Mouse (Mus musculus) retina, adult 2 months (tissue): ENCODE measurements around the gene Prrg3.
"Not testable (repeated sequence)": the region's sequence is repeated elsewhere in the genome, so short reads cannot be mapped to it uniquely, and the experiment has no call there.

ENCODE experiments used
- DNase-seq: peaks from one replicate; pipeline ENCODE4 v3.0.0-alpha.2; 2012; ENCODE audit warnings: low read depth, low spot score

Prrg3 gene

GRCm38 (mm10) chrX:71962073-71963051, at the start of gene Prrg3:
TSS of gene Prrg3 (plus strand) at chrX:71962624.
- DNase-seq, result no peak

- DNase-seq, result peak; percentile 6
Observed at GRCm38 (mm10) chrX:71946631-71947030, 15.8 kb upstream of the Prrg3 start.

DNA sequence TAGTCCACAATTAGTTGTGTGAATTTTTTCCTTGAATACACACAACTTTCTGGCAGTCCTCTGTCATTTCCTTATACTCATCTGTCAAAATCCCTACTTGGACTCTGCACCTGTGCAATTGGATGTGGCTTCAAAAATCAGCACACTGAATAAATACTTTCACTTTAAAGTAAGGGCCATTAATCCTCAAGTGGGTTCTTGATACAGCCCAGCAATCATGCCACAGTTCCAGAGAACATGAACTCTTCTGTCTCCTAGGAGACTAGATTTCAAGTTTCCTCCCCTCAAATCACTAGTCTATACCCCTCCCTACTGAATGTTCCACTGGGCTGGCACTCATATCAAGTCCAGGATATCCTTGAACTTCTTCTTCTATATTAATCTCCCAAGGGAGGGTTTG, 4.1 kb upstream of the Prrg3 start:
- no peak for DNase-seq

DNA sequence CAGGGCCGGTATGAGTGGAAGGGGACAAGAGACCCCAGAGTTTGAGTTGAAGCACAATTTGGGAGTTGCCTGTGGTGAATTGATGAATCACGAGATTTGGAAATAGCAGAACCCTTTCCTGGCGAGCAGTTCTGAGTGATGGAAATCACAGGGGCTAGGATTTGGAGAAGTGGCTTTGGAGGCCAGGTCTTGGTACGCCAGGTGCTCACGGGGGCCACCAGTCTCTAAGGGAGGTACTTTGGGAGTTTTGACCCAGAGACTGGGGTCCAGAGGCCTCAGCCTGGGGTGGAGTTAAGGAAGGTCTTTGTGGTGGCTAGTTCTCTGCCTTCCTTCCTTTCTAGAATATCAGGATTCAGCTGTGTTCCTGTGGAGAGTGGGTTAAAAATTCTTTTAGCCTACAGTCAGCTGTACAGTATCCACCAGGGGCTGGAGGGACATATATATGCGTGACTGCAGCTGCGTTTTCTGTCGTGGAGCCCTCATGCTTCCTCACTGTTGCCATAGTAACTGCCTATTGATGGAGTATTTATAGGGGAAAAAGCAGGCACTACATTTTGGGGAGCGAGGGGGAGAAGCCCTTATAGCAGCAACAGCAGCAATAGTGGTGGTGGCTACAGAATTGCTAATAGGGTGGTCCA, 970 bp downstream of the Prrg3 start:
- no peak for DNase-seq

DNA sequence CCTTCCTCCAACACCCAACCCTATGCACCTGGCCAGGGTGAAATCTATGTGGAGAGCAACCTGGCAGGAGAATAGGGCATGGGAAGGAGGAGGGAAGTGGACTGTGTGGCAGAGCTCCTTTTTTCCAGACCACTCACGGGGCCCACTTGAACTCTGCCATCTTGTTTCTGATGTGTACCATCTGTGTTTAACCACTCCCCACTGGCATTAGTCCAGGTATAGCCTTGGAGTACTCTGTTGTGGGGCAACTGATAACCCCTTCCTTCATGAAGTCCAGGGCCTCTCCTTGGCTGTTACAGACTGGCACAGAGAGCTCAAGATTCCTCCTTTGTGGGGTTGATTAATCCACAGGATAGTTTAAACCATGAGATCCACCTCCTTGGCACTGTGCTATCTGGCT, 5.8 kb downstream of the Prrg3 start:
- DNase-seq, result no peak

GRCm38 (mm10) chrX:71968816-71969215, 6.4 kb downstream of the Prrg3 start:
- no peak for DNase-seq

GRCm38 (mm10) chrX:71971325-71971724, 8.9 kb downstream of the Prrg3 start:
- DNase-seq, result no peak

- no peak for DNase-seq
Observed at GRCm38 (mm10) chrX:71972686-71973085, 10.3 kb downstream of the Prrg3 start, which contains the start of gene Fate1. TSS of gene Fate1 (plus strand) at chrX:71972986.

- DNase-seq, result not testable (repeated sequence)
Observed at GRCm38 (mm10) chrX:71977681-71978080, 15.3 kb downstream of the Prrg3 start.

- DNase-seq, result no peak
Observed at GRCm38 (mm10) chrX:71980443-71980842, 18.0 kb downstream of the Prrg3 start.

- no peak for DNase-seq
Observed at GRCm38 (mm10) chrX:71981322-71981721, 18.9 kb downstream of the Prrg3 start.

- no peak for DNase-seq
Observed at GRCm38 (mm10) chrX:71983205-71983604, 20.8 kb downstream of the Prrg3 start.

DNA sequence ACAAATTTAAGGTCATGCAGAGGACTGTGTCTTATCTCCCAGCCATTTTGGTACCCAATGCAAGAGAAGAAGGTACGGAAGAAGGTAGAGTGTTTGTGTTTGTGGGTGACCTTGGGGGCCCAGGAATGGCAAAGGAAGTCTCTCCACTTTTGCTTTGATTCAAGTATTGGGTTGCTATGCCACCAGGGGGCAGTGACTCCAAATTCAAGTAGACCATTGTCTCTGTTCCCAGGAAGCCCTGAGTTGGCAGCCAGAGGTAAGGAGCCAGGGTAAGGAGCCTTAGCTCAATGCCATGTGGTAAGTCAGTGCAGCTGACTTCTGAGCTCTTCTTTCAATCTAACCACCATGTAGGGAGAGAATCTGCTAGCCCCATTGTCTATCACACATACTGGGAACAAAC, 21.4 kb downstream of the Prrg3 start:
- no peak for DNase-seq

- no peak for DNase-seq
Observed at GRCm38 (mm10) chrX:71991549-71991948, 29.1 kb downstream of the Prrg3 start, which contains the start of gene Cnga2. TSS of gene Cnga2 (plus strand) at chrX:71991849.

- no peak for DNase-seq
Observed at GRCm38 (mm10) chrX:71995972-71996371, 33.5 kb downstream of the Prrg3 start.

DNA sequence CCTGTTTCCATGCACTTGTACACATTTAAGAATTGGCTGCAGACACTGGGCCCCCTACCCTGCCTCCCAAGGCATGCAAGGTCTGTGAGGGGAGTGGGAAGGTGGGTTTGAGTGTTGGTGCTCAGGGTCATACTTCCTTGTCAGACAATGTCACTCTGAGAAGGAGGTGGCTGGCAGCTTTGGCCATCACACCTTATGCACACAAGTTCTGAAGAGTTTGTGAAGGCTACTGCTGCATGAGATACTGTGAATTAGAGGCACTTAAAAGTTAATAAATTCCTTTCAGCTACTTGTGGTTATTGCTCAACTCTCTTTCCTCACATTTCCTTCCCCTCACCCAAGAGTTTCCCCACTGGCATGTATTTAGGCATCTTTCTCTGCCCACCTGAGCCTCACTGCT, 47.5 kb downstream of the Prrg3 start:
- no peak for DNase-seq

DNA sequence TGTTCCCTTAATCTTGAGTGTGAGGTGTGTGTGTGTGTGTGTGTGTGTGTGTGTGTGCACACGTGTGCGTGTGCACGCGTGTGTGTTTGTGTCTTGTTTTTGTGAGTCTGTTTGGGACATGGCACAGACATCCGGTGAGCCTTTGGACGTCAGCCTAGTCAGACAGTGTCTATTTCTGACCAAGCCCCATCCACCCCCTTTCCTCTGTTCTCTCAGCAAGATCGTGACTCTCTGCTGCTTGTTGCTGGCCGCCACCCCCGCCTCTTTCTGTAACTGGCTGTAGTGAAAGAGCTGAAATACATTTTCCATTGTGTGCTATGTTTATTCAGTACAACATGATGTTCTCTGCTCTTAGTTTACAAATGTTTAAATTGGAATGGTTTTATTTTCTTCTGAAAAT, 49.8 kb downstream of the Prrg3 start:
- DNase-seq, result no peak

DNA sequence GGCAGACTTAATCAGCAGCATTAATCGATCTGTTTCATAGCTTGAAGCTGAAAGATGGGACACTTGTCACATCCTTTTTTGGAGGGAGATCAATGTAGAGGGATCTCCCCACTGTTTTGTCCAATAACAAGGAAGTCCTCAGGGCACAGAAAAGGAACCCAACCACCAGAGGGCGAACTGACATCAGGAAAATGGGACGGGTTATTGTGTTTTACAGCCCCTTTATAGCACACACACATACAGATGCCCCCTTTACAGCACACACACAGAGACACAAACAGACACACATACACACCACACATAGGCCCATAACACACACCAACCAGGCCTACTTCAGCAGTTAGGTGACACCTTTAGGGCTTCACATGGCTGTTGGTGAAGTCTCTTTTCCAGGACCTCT, 50.4 kb downstream of the Prrg3 start:
- DNase-seq, result no peak

GRCm38 (mm10) chrX:72022241-72022640, 59.8 kb downstream of the Prrg3 start:
- DNase-seq, result no peak
